Mouse (Mus musculus) left cerebral cortex, adult 2 months (tissue): ENCODE data around the gene Ube2e3. TPM values are rescaled to one million over a fixed set of nuclear protein-coding genes. Genes with fewer than 3 reads are reported as not detected.

Experiments used
- DNase-seq, 2 experiments: peaks; one replicate each; pipeline ENCODE4 v3.0.0; 2021 to 2022; ENCODE audit warnings: low spot score in 2 of 2, mixed read lengths in 1 of 2; ENCODE audit errors: extremely low spot score in 1 of 2
- H3K27ac ChIP-seq: fragments of 200-600 bp; 2 replicates; pipeline ENCODE4 v1.8.1; 2022
- H3K4me3 ChIP-seq: fragments of 200-600 bp; 2 replicates; pipeline ENCODE4 v1.8.1; 2022
- CTCF ChIP-seq: fragments of 200-600 bp; IDR thresholded peaks from 2 replicates; pipeline ENCODE4 v1.8.1; 2022; ENCODE audit warnings: antibody characterized with exemption, mild to moderate bottlenecking, moderate library complexity
- intact Hi-C: fragments of 180-260 bp; cut with DNase I; formaldehyde crosslinking; loops from one replicate; pipeline ENCODE4 v1.15.1; 2025
- long read RNA-seq, 2 experiments: library from polyadenylated mRNA; stranded (forward); transcript quantifications; one replicate each; pipeline ENCODE4 v2.0.0; 2021; ENCODE audit warnings: borderline mapping rate in 2 of 2
- total RNA-seq, 2 experiments: library from RNA; stranded (reverse); gene quantifications; 2 replicates each; pipeline ENCODE4 v1.2.3; 2021

Gene Ube2e3
- 100 to 1,000 TPM; 103 to 104 TPM for total RNA-seq
- long read RNA-seq, experiment 1, transcript Ube2e3-201 (6 exons, 2,249 nt): major isoform, 57 of 77 reads
- long read RNA-seq, experiment 1, partial matches to known transcripts: 4 of 77 reads
- long read RNA-seq, experiment 1, other reads (novel, unspliced or antisense): 13 of 77 reads
- long read RNA-seq, experiment 2, transcript Ube2e3-201 (6 exons, 2,249 nt): major isoform, 36 of 45 reads
- long read RNA-seq, experiment 2, partial matches to known transcripts: 2 of 45 reads
- long read RNA-seq, experiment 2, other reads (novel, unspliced or antisense): 7 of 45 reads

GRCm38 (mm10) chr2:78867726-78868510 lies at the start of gene Ube2e3:
Gene Ube2e3 (plus strand): TSS chr2:78868124.
- H3K27ac ChIP-seq: peak within 1 kb of the TSS; percentile 80
- no peak for DNase-seq
- no peak for TF ChIP-seq CTCF
- intact Hi-C loops: loop anchor here (2.0 to 5.0 kb wide), 3 partner anchors 59 to 587 kb away; no protein-coding TSS in a partner anchor
- peak within 1 kb of the TSS; percentile 71 for H3K4me3 ChIP-seq

GRCm38 (mm10) chr2:78829887-78830286 lies 38.0 kb upstream of the Ube2e3 start:
- no peak for TF ChIP-seq CTCF
- H3K27ac ChIP-seq: no peak overlapping the region
- no peak overlapping the region for H3K4me3 ChIP-seq
- DNase-seq: no peak
- intact Hi-C loops: no loop called here

GRCm38 (mm10) chr2:78841494-78842224 lies 26.3 kb upstream of the Ube2e3 start:
- DNase-seq: no peak
- TF ChIP-seq CTCF: no peak
- intact Hi-C loops: no loop called here
- H3K27ac ChIP-seq: no peak overlapping the region
- no peak overlapping the region for H3K4me3 ChIP-seq

GRCm38 (mm10) chr2:78844365-78844764 lies 23.6 kb upstream of the Ube2e3 start:
- no peak for TF ChIP-seq CTCF
- DNase-seq: no peak
- intact Hi-C loops: no loop called here
- no peak overlapping the region for H3K27ac ChIP-seq
- H3K4me3 ChIP-seq: no peak overlapping the region

GRCm38 (mm10) chr2:78845274-78845673 lies 22.6 kb upstream of the Ube2e3 start:
- Histone ChIP-seq H3K27ac (no peak overlapping the region), H3K4me3 (no peak overlapping the region)
- TF ChIP-seq CTCF: no peak
- DNase-seq: no peak
- intact Hi-C loops: no loop called here

- Histone ChIP-seq H3K27ac (no peak overlapping the region), H3K4me3 (no peak overlapping the region)
- DNase-seq: no peak
- TF ChIP-seq CTCF: no peak
- intact Hi-C loops: no loop called here
Observed at GRCm38 (mm10) chr2:78845717-78846116, 22.2 kb upstream of the Ube2e3 start.

GRCm38 (mm10) chr2:78854315-78854714 lies 13.6 kb upstream of the Ube2e3 start:
- no peak for TF ChIP-seq CTCF
- H3K4me3 ChIP-seq: no peak overlapping the region
- intact Hi-C loops: no loop called here
- no peak for DNase-seq
- H3K27ac ChIP-seq: no peak overlapping the region

- DNase-seq: no peak
- H3K4me3 ChIP-seq: no peak overlapping the region
- intact Hi-C loops: no loop called here
- no peak overlapping the region for H3K27ac ChIP-seq
- TF ChIP-seq CTCF: no peak
Observed at GRCm38 (mm10) chr2:78858628-78859027, 9.3 kb upstream of the Ube2e3 start.

- intact Hi-C loops: no loop called here
- H3K27ac ChIP-seq: no peak overlapping the region
- DNase-seq: no peak
- H3K4me3 ChIP-seq: no peak overlapping the region
- TF ChIP-seq CTCF: no peak
Observed at GRCm38 (mm10) chr2:78859266-78860087, 8.4 kb upstream of the Ube2e3 start.

- H3K4me3 ChIP-seq: no peak overlapping the region
- DNase-seq: no peak
- intact Hi-C loops: no loop called here
- TF ChIP-seq CTCF: no peak
- no peak overlapping the region for H3K27ac ChIP-seq
Observed at GRCm38 (mm10) chr2:78860088-78860372, 7.9 kb upstream of the Ube2e3 start.

- no peak overlapping the region for H3K4me3 ChIP-seq
- H3K27ac ChIP-seq: no peak overlapping the region
- intact Hi-C loops: no loop called here
- no peak for DNase-seq
- no peak for TF ChIP-seq CTCF
Observed at GRCm38 (mm10) chr2:78864116-78864515, 3.8 kb upstream of the Ube2e3 start.
